Mouse (Mus musculus) gastrocnemius, postnatal 14 days (tissue): ENCODE results near the gene Dcaf10. TPM values are rescaled to one million over a fixed set of nuclear protein-coding genes. Genes with fewer than 3 reads are reported as not detected.
"Not testable (repeated sequence)": the region's sequence is repeated elsewhere in the genome, so short reads cannot be mapped to it uniquely, and the experiment has no call there.

ENCODE experiments used
- DNase-seq: peaks from one replicate; pipeline ENCODE4 v3.0.0; 2021; ENCODE audit warnings: mixed read lengths
- intact Hi-C: fragments of 180-260 bp; cut with DNase I; formaldehyde crosslinking; loops from one replicate; pipeline ENCODE4 v1.15.1; 2025; ENCODE audit warnings: low total_unique reads
- total RNA-seq, 2 experiments: library from RNA; stranded (reverse); gene quantifications; 2 replicates each; pipeline ENCODE4 v1.2.3; 2021

The Dcaf10 gene
- total RNA-seq, 2 experiments from 2014 or later, result 11.9 to 12.2 TPM

- no peak for DNase-seq
- intact Hi-C loops, result no loop called here
Measured at GRCm38 (mm10) chr4:45392099-45392498, 50.2 kb downstream of the Dcaf10 start.

- intact Hi-C loops, result no loop called here
- no peak for DNase-seq
Measured at GRCm38 (mm10) chr4:45392572-45392971, 50.7 kb downstream of the Dcaf10 start.

- intact Hi-C loops, result no loop called here
- DNase-seq, result no peak
Measured at GRCm38 (mm10) chr4:45392994-45393393, 51.1 kb downstream of the Dcaf10 start.

GRCm38 (mm10) chr4:45393658-45394057 is 51.8 kb downstream of the Dcaf10 start:
- intact Hi-C loops, result no loop called here

GRCm38 (mm10) chr4:45396211-45396610 is 54.3 kb downstream of the Dcaf10 start:
- intact Hi-C loops, result not testable (repeated sequence)

More at GRCm38 (mm10) chr4:45393658-45394057, 51.8 kb downstream of the Dcaf10 start:
- DNase-seq, result no peak

GRCm38 (mm10) chr4:45398315-45398714 is 56.4 kb downstream of the Dcaf10 start:
- intact Hi-C loops, DNase-seq: not testable (repeated sequence)

More at GRCm38 (mm10) chr4:45396211-45396610, 54.3 kb downstream of the Dcaf10 start:
- DNase-seq, result not testable (repeated sequence)

GRCm38 (mm10) chr4:45399421-45400210 is 57.7 kb downstream of the Dcaf10 start:
- intact Hi-C loops, result no loop called here
- no peak for DNase-seq

- DNase-seq, result no peak
- intact Hi-C loops, result no loop called here
Measured at GRCm38 (mm10) chr4:45402281-45402680, 60.4 kb downstream of the Dcaf10 start.

- DNase-seq, result no peak
- intact Hi-C loops, result no loop called here
Measured at GRCm38 (mm10) chr4:45402878-45403498, 61.1 kb downstream of the Dcaf10 start.

GRCm38 (mm10) chr4:45403499-45403878 is 61.6 kb downstream of the Dcaf10 start:
- intact Hi-C loops, result no loop called here

GRCm38 (mm10) chr4:45404086-45404485 is 62.2 kb downstream of the Dcaf10 start:
- DNase-seq, result no peak
- intact Hi-C loops, result no loop called here

More at GRCm38 (mm10) chr4:45403499-45403878, 61.6 kb downstream of the Dcaf10 start:
- no peak for DNase-seq

- DNase-seq, result no peak
- intact Hi-C loops, result no loop called here
Measured at GRCm38 (mm10) chr4:45405315-45405714, 63.4 kb downstream of the Dcaf10 start.

- DNase-seq, result no peak
- intact Hi-C loops, result no loop called here
Measured at GRCm38 (mm10) chr4:45406397-45406796, 64.5 kb downstream of the Dcaf10 start.

- DNase-seq, result no peak
- intact Hi-C loops, result no loop called here
Measured at GRCm38 (mm10) chr4:45407001-45407702, 65.3 kb downstream of the Dcaf10 start.

GRCm38 (mm10) chr4:45407703-45408334 is 65.9 kb downstream of the Dcaf10 start:
- no peak for DNase-seq
- intact Hi-C loops, result no loop called here

GRCm38 (mm10) chr4:45408427-45409132 is 66.7 kb downstream of the Dcaf10 start, which contains the start of gene Slc25a51:
Gene Slc25a51, minus strand, starts transcription at chr4:45408766.
- peak; percentile 84 for DNase-seq
- intact Hi-C loops, result no loop called here

- intact Hi-C loops, result no loop called here
- DNase-seq, result peak; percentile 63
Measured at GRCm38 (mm10) chr4:45409270-45409669, 67.4 kb downstream of the Dcaf10 start.

- DNase-seq, result no peak
- intact Hi-C loops, result no loop called here
Measured at GRCm38 (mm10) chr4:45411181-45411790, 69.4 kb downstream of the Dcaf10 start.
